Mouse (Mus musculus) spleen, adult 12 weeks (tissue): ENCODE results near the gene Amfr.

Experiments
- DNase-seq: peaks from one replicate; pipeline ENCODE4 v3.0.0; 2022; ENCODE audit warnings: low spot score

Gene Amfr

GRCm38 (mm10) chr8:94012013-94012951 is at the start of gene Amfr:
Gene Amfr, minus strand, starts transcription at chr8:94012842.
- peak; percentile 58 for DNase-seq

- DNase-seq: peak; percentile 12
These were observed 44.7 kb upstream of the Amfr start for GRCm38 (mm10) chr8:94057157-94057854.

- DNase-seq: no peak
These were observed 40.1 kb upstream of the Amfr start for GRCm38 (mm10) chr8:94052696-94053095.

- DNase-seq: no peak
These were observed 35.2 kb upstream of the Amfr start for GRCm38 (mm10) chr8:94047845-94048244.

- no peak for DNase-seq
These were observed 25.2 kb upstream of the Amfr start for GRCm38 (mm10) chr8:94037806-94038205.

- DNase-seq: peak; percentile 95
These were observed 24.4 kb upstream of the Amfr start, which contains the start of the genes Nudt21 and Ogfod1 for GRCm38 (mm10) chr8:94036944-94037524. Gene Nudt21, minus strand, starts transcription at chr8:94037031. Gene Ogfod1, plus strand, starts transcription at chr8:94037198.

GRCm38 (mm10) chr8:94036541-94036940 is 23.9 kb upstream of the Amfr start:
- peak; percentile 62 for DNase-seq

GRCm38 (mm10) chr8:94035200-94035599 is 22.6 kb upstream of the Amfr start:
- DNase-seq: no peak

- no peak for DNase-seq
These were observed 21.0 kb upstream of the Amfr start for GRCm38 (mm10) chr8:94033601-94034000.

- no peak for DNase-seq
These were observed 17.1 kb upstream of the Amfr start for GRCm38 (mm10) chr8:94029701-94030100.

- DNase-seq: no peak
These were observed 11.3 kb upstream of the Amfr start for GRCm38 (mm10) chr8:94023916-94024315.

GRCm38 (mm10) chr8:94013026-94013612 is 477 bp upstream of the Amfr start:
- DNase-seq: no peak

- peak; percentile 59 for DNase-seq
These were observed 1.3 kb downstream of the Amfr start for GRCm38 (mm10) chr8:94011076-94012012.

- no peak for DNase-seq
These were observed 2.4 kb downstream of the Amfr start for GRCm38 (mm10) chr8:94010101-94010705.

- DNase-seq: no peak
These were observed 3.3 kb downstream of the Amfr start for GRCm38 (mm10) chr8:94009243-94009845.

GRCm38 (mm10) chr8:94004139-94004538 is 8.5 kb downstream of the Amfr start:
- DNase-seq: no peak

- no peak for DNase-seq
These were observed 13.7 kb downstream of the Amfr start for GRCm38 (mm10) chr8:93998961-93999360.

- no peak for DNase-seq
These were observed 22.9 kb downstream of the Amfr start for GRCm38 (mm10) chr8:93989739-93990138.

- no peak for DNase-seq
These were observed 27.9 kb downstream of the Amfr start for GRCm38 (mm10) chr8:93984731-93985130.

GRCm38 (mm10) chr8:93983827-93984226 is 28.8 kb downstream of the Amfr start:
- no peak for DNase-seq
